Mouse (Mus musculus): ENCODE data around the gene Insyn1.

DNA sequence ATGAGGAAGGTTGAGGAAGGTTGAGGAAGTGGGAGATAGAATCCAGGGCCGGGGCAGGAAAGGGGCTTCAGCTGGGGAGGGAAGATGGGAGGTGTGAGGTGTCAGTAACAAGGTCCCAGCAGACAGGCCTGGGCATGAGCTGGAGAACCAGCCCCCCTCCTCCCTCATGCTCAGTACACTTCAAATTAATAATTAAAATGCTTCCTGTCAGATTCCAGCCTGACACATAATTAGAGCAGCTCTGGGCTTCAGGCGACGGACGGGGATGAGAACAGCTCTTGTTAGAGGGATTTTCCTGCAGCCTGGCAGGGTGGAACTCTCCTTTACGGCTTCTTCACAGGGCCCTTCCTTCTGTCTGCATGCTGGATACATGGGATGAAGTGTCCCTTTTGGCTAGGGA, 25.3 kb downstream of the Insyn1 start:
- TF ChIP-seq CTCF (IDR thresholded peaks at IDR 0.05; ENCODE audit: borderline replicate concordance, extremely low read depth, insufficient read depth, insufficient read length), result no peak
- TF ChIP-seq POLR2A (IDR thresholded peaks at IDR 0.05; ENCODE audit: borderline replicate concordance, extremely low read depth, insufficient read depth, insufficient read length, poor library complexity, severe bottlenecking), result no peak

Data from brain, embryonic 14.5 days (tissue).